Mouse (Mus musculus) testis, adult 2 months (tissue): ENCODE measurements around the gene Ripply3.

Experiments
- CTCF ChIP-seq: fragments of 200-500 bp; IDR thresholded peaks from 2 replicates; pipeline ENCODE4 v1.5.1; 2012; ENCODE audit warnings: low read depth, mild to moderate bottlenecking, inconsistent platforms, low read length, moderate library complexity; ENCODE audit not compliant: control insufficient read depth, insufficient read depth, insufficient replicate concordance
- POLR2A ChIP-seq: fragments of 200-500 bp; IDR thresholded peaks from 2 replicates; pipeline ENCODE4 v1.6.1; 2012; ENCODE audit warnings: low read depth, mild to moderate bottlenecking, inconsistent platforms, low read length, moderate library complexity; ENCODE audit not compliant: control insufficient read depth

GRCm38 (mm10) chr16:94311931-94312330 is 16.3 kb upstream of the Ripply3 start:
- TF ChIP-seq CTCF (no peak), POLR2A (no peak)
